Mouse (Mus musculus) c-Kit-positive CD71-positive TER-119-positive erythroid progenitor cells, embryonic 14.5 days (primary cell): ENCODE measurements around the gene Nptn.

Experiments used
- DNase-seq: peaks from one replicate; pipeline ENCODE4 v3.0.0-alpha.2; 2013; ENCODE audit warnings: low spot score

The Nptn gene

DNA sequence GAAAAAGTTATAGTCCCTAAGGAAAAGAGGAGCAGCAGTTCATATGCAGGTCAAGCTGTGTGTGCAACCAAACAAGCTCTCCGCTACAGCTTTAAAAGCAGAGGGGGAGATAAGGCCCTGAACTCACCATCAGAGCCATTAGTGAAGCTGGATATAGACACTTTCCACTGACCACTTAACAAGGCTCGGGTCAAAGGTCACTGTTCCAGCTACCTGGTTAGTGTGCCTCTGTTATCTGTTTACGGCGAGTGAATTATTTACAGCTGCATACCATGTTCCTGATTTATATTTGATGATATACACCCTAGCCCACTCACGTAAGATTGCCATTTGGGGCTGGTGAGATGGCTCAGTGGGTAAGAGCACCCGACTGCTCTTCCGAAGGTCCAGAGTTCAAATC lies 109.4 kb downstream of the Nptn start:
- DNase-seq = no peak

DNA sequence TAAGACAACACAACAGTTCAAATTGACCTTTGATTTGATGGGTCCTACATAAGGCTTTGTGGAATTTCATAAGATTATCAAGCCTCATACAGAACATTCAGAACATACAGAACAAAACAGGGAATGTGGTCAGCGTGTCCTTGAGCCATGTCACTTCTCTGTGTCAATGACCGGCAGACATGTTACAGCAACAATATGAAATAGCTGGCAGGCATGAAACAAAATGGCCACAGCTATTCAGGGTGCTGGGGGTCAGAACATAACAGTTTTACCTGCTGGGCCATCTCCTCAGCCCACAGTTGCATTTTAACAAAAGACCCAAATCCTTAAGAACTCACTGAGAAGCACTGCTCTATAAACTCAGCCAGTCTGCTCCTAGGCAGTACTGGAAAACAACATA lies 116.4 kb downstream of the Nptn start:
- DNase-seq = no peak

DNA sequence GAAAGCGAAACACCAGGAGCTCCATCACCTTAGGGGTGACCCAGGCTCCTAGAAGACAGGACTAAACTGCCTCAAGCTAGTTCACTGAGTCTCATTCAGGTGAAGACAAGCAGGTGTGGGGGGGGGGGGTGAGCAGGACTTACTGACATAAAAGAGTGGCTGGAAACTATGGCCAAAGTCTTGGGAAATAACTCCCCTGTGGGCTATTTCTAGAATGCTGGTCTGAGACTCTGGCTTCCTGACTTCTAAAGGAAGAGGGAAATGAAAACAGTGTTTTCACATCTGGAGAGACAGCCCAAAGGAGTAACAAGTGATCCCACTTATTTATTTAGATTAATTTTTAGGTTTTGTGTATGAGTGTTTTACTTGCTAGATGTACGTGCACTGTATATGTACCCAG lies 119.7 kb downstream of the Nptn start:
- DNase-seq = no peak

DNA sequence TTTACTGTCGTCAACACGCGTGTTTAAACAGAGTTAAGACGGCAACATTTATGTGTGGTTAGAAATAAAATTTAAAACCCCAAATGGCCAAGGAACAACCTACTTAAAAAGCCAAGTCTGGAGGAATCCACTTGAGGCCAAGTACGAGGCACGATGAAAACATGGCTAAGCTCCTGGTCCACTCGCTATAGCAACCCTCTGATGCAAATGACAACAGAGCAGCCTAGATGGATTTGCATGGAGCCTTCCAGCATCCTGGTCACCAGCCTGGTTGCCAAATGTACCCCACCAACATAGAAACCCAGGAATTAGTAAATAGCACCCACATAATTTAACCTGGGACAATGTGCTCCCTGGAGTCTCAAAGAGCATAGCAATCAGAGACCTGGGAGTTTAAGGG lies 121.7 kb downstream of the Nptn start:
- no peak for DNase-seq

DNA sequence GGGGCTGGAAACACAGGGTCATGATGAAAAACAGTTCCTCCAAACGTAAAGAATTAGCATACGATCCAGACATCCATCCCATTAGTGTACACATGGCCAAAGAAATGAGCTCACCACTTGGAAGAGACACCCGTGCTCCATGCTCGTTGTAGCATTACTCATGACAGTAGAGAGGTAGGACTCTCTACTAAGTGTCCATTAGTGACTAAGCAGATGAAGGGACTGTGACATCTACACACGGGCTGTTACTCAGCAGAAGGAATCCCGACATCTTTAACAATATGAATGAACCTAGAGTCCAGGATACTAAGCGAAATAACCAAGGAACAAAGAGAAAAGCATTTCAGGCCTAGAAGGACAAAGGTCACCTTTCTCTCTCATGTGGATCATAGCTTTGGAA lies 124.0 kb downstream of the Nptn start:
- no peak for DNase-seq
